Mouse (Mus musculus): ENCODE results near the gene Rabgef1.

DNA sequence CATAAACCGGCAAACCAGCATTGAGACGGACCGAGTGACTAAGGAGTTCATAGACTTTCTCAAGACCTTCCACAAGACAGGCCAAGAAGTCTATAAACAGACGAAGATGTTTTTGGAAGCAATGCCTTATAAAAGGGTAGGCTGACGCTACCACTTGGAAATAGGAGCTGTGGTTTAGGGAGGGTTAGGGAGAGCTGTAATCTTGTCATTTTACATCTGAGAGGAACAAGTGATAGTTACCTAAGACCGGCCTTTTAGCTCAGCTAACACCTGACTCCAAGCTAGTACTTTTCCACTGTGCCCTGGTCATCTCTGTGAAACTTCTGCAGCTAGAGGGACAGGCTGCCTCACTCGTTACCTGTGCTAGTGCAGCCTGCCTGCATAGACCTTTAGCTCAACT is 26.4 kb downstream of the Rabgef1 start:
- no peak for TF ChIP-seq ZKSCAN1 (IDR thresholded peaks at IDR 0.05; ENCODE audit: low read depth, low read length)
- TF ChIP-seq CTCF (IDR thresholded peaks at IDR 0.05 in 2 of 3, conservative IDR thresholded peaks at IDR 0.05 in 1 of 3; ENCODE audit: control insufficient read depth in 1 of 3, insufficient read depth in 1 of 3, low read depth in 2 of 3, low read length in 3 of 3, poor library complexity in 1 of 3, severe bottlenecking in 1 of 3) = no peak

Measured in MEL (cell line).